Mouse (Mus musculus): ENCODE measurements around the gene Zfp846.
"Not testable (repeated sequence)": the region's sequence is repeated elsewhere in the genome, so short reads cannot be mapped to it uniquely, and the experiment has no call there.

The Zfp846 gene

DNA sequence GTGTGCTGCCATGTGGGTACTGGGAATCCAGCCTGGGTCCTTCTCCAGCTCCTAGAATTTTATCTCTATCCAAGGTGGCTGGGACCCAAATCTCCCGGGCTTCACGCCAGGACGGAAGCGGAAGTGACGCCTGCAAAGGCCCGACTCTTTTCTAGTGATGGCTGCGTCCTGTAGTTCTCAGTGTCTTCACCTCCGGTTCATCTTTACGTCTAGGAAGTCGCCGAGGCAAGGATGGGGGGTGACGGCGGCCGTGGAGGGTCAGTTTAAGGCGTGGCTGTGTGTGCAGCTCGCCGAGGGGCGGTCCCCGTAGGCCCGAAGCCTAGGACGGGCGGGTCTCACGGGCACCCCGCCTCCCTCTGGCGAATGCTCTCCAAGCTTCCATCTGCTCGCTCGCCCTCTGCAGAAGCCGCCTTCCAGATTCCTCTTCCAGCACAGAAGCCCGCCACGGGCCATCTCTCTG, at the start of gene Zfp846:
Gene Zfp846, plus strand, starts transcription at position 117 of the 460 bp plus-strand sequence.
- peak; percentile 93 to 96 for DNase-seq

DNA sequence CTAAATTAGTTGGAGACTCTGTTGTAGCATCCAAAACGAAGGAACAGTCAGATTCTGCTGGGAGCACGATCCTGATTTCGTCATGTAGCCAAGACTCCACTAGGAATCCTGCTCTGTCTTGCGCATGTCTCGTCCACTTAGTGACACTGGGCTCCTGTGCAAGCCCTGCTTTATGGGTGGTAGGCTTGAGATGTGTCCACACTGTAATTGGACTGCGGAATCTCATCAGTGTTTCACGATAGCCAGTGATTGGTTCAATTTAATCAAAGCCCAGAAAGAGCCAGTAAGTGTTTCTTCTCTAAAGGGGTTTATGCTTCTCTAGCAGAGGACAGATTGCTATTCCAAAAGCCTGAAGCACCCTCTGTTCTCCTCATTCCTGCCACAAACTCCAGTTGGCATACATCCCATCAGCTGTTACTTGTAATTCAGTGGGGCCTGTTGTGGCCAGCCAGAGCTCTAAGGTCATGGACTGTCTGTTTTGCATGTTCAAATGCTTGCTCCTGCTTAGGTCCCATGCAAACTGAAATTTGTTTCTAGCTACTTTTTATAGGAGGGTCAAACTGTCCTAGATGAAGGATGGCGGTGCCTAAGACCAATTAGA, 46.7 kb upstream of the Zfp846 start:
- no peak for DNase-seq

DNA sequence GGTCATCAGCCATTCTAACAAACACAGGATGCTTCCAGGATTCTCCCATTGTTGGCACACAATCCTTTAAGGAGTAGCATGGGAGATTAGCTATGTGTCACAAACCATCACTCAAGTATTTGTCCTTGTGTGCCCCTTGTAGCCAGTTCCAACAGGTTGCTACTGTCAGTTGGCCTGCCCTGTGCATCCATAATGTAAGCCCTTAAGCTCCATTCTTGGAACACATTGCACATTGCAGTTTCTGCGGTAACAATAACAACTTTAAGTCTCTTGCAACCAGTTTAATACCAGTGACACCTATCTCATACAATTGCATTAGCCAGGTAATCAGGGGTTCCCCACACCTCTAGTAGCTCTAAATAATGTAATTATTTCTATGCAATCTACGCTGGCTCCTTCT, 44.5 kb upstream of the Zfp846 start:
- DNase-seq, result no peak

DNA sequence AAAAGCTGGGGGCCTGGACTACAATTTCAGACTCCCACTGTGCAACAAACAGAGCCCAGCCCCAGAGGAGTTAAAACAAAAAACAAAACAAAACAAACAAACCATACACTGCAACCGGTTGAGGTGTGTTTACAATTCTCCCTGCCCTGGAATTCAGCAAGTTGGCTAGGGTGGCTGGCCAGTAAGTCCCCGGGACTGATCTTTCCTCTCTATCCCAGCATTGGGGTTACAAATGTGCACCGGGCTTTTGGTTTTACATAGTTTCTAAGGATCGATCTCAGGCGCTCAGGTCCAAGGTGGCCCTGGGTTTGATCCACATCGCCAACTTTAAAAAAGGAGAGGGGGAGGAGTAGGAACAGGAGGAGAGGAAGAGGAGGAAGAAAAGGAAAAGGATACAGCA, 37.6 kb upstream of the Zfp846 start:
- no peak for DNase-seq

DNA sequence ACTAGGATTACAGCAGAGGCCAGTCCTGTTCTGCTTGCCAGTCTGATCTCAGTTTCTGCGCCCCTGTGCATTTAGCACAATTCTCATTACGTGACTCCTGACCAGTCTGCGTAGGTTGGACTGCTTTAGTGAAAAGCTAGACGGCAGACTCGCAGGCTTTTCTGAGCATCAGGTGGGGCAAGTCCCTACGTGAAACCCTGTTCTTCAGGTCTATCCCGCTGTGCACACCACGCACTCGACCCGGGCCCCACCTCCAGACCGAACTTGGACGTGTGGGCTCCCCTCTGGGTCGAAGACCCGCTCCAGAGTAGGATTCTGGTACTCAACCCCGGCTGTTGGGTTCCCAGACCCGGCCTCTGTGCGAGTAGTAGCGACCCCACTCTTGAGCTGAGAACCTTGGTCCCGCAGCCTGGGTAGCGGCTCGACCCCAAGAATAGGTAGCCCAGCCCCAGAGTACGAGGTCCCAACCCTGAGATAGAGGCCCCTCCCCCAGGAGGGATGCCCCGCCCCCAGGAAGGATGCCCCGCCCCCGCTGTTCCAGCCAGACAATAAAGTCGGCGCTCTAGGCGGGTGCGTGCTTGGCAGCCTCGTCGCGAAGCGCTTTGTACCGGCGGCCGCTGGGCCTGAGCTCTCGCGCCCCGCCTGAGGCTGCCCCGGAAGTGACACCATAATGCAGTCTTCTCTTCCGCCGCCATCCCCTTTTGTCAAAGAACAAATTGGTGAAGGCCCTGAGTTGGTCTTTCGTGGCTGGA, 36.8 kb upstream of the Zfp846 start:
- peak; percentile 62 to 63 for DNase-seq

DNA sequence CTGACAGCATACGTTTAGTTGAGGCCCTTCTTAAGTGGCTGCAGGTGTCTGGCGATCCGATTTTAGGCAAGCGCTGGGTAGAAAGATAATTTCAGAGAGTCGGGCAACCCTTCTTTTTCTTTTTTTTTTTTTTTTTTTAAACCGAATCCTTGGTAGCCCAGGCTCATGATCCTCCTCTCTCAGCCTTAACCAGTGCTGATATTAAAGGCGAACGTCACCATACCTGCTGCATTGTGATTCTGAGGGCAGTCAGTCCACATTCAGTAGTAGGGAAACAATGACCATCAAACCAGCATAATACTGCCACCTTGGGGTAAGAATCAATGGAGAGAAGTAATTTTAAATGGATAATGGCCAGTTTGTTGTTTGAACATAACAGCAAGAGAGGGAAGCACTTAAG, 35.9 kb upstream of the Zfp846 start:
- DNase-seq, result no peak

DNA sequence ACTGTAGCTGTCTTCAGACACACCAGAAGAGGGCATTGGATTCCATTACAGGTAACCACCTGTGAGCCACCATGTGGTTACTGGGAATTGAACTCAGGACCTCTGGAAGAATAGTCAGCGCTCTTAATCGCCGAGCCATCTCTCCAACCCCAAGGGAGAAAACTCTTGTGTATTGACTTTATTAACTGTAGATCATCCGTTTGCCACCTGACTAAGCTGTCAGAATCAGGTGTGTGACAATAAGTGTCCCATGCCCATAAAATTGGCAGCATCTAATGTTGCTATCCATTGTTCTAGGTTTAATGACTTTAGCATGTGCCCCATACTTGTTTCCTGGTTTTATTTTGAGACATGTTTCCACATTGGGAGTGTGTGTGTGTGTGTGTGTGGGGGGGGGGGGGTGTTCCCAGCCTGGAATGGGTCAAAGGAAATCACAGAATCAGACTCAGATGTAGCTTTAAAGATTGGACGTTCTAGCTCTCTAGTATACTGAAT, 29.3 kb upstream of the Zfp846 start:
- no peak for DNase-seq

DNA sequence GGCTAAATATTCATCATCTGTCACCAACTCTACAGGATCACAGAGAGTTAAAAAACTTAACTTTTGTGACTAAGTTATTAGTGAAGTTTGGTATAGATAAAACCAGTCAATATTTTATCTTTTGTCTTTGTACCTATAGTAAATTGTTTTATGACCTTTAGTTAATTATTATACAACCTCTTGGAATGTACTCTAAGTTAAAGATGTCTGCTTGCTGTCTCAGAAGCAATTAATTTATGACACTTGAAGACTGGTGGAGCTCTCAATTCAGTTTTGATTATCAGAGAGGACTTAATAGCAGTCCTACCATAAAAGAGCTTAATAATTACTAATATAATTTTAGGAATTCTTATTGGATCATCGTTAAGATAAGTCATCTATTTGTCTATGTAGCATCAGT, 28.4 kb upstream of the Zfp846 start:
- DNase-seq, result no peak

DNA sequence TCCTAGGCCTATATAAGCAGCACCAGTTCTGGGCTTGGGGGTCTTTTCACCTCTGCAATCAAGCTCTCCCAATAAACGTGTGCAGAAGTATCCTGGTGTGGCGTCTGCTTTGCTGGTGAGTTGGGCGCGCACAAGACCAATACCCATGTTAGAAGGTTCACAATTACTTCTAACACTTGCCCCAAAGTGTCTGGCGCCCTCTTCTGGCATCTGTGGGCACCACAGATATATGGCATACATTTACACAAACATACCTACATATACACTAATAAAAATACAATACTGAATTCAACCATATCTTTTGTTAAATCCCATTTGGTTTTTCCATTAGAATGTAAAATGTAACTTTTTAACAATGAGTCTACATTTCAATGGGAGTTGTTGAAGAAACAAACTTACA, 18.9 kb upstream of the Zfp846 start:
- no peak for DNase-seq

DNA sequence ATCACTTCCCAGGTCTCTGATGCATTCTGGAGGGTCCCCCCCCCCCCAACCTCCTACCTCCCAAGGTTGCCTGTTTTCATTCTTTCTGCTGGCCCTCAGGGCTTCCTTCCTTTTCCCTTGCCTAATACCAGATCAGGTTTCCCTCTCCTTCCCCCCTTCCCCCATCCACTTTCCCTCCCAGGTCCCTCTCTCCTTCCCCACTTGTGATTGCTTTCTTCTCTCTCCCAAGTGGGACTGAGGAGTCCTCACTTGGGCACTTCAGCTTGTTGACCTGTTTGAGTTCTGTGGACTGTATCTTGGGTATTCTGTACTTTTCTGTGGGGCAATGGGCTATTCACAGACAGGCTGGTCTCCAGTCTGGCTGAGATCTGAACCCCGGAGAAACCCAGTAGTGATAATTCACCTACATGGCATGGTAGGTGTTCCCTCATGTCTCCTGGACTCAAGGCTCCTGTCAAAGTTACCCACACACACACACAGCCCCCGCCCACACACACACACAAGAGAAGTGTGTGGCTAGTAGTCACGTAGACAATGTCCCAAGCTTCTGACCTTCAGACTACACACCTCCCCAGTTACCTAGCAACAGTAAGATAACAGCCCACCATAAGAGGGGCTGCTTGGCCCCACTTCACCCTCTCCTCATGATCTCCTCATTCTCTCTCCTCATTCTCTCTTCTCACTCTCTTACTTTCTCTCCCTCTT, 15.6 kb upstream of the Zfp846 start:
- DNase-seq, result not testable (repeated sequence)

DNA sequence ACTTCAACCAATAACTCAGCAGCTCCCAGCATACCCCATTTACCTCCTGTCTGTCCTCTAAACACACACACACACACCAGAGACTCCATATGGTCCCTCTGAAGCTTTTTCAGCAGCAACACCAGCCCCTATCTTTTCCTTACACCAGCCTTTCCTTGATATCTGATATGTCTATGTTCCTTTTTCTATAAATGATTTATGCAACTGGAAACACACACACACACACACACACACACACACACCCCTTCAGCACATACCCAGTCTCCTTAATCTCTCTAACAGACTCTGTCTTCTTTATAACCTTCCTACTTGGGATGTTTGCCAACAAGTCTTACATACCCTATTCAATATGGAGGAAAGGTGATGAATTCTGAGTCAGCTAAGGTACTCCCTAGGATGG, 10.0 kb upstream of the Zfp846 start:
- no peak for DNase-seq

DNA sequence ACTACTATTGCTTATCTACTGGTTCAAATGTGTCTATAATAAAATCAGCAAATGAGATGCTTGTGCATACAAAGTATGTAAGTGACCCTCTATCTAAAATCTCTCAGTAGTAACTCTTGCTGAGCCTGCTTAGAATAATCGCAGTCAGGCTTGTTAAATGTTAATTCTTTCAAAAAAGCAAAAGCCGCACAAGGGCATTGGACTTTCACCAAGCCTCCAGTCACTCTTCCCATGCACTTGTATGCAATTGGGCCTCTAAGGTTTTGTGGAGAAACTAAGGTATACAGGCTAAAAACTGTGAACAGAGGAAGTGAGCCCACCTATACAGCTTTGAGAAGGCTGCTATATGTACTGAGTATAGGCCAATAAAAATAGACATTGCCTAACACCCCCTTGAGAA, 4.5 kb upstream of the Zfp846 start:
- DNase-seq, result no peak

DNA sequence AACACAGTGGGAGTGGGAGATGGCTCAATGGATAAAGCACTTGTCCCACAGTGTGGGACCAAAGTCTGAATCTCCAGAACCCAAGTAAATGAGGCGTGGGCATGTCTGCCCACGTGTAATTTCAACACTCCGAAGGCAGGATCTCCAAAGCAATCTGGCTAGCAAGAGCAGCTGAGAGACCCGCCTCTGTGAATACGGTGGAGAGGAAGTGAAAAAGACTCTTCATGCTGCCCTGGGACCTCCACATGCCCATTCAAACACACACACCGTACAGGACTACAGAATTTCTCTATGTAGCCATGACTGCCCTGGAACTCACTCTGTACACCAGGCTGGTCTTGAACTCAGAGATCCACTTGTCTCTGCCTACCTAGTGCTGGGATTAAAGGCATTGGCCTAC, 20.2 kb downstream of the Zfp846 start:
- DNase-seq, result no peak

DNA sequence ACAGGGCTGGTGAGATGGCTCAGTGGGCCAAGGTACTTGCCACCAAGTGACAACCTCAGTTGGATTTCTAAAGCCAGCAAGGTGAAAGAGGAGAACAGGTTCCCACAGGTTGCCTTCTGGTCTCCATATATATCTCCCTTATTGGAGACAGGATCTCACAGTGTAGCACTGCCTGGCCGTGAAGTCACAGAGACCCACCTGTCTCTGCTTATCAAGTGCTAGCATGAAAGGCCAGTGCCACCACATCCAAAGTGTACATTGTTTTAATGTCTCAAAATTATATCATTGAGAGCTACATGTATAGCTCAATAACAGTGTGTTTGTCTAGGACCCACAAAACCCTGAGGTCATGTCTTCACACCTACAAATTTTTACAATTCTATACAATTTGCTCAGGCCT, 25.2 kb downstream of the Zfp846 start:
- no peak for DNase-seq

DNA sequence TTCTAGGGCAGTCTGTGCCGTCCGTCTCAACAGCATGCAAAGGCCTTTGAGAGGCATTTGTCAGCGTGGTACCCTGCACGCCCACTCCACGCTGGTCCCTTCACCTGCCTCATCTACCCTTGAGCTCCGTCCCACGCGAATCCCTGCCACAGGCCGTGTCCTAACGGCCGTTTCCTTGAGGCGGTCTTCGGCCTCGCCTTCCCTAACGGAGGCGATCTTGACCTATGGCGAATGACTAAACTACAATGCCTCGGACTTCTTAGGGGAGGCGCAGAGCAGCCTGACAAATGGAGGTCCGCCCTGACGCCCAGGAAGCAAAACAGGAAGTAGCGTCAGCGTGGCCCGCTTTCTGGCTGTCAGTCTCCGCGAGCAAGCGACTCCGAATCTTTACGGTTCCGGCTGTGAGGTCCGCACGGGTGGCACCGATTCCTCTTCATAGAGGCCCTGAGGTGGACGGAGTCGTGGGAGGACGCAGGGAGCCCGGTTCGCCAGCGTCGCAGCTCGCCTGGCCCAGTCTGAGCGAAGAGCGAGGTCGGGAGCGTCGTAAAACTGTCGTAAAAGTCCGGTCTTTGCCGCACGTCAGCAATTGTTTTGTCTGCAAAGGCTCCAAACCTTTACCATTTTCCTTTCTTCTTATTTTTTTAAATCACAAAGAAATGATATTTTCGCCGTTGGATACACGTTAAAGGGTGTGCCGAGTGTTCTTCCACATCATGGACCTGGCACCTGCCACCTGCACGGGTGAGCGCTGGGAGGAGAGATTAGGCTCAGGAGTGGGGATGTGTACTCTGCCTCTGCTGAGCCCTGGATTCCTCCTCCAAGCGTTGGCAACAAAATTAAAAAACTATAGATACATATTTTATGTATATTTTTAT, 26.2 kb downstream of the Zfp846 start:
- peak; percentile 70 to 84 for DNase-seq

DNA sequence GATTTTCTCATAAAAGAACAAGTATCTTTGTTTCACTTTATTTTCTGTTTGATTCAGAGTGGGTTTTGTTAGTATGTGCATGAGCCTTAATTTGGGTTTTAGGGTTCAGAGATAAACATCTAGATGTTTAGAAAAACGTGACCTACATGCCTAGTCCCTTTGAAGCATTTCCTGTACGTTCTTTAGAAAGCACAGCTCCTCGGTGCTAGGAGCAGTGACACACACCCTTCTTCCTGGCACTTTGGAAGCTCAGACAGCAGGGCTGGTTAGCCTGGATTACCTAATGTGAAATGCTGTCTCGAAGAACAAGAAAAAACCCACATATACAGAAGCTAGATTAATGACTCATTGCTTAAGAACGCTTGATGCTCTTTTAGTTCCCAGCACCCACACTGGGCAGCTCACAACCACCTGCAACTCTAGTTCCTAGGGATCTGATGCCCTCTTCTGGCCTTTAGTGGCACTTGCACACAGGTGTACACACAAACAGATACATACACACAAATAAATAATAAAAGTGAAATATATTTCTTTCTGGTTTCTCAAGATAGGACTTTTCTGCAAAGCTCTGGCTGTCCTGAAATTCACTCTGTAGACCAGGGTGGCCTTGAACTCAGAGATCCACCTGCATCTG, 28.9 kb downstream of the Zfp846 start:
- peak in 1 of 2 experiments; percentile 23 for DNase-seq

DNA sequence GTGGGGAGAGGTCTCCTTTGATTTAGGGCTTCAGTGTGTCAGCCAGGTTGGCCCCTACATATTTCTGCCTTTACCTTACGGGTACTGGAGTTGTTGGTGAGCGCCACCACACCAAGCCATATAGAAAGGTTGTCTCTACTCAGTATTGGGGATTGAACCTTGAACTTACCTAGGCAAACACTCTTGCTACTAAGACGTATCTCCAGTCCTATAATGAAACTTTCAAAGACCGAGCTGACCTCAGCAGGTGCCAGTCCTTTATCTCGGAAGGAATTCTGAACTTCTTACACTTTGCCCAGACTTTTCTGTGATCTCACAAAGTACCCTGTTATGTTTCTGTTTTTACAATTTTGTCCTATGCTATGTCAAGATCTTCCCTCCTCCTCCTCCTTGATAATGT, 30.9 kb downstream of the Zfp846 start:
- no peak for DNase-seq

DNA sequence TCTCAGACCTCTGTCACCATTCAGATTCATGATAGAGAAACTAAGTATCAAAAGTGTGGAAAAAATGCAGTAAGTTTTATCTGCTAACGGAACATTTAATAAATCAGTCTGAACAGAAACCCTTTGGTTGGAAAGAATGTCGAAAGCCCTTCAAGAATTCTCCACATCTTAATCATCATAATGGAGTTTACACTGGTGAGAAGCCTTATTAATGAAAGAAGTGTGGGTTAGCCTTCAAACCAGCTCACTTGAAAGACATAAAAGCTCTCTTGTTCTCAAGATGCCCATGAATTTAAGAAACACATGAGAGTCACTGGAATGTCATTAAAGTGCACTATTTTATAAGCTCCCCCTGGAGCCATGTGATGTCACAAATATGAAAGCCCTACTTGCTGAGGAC, 35.6 kb downstream of the Zfp846 start:
- DNase-seq, result no peak

DNA sequence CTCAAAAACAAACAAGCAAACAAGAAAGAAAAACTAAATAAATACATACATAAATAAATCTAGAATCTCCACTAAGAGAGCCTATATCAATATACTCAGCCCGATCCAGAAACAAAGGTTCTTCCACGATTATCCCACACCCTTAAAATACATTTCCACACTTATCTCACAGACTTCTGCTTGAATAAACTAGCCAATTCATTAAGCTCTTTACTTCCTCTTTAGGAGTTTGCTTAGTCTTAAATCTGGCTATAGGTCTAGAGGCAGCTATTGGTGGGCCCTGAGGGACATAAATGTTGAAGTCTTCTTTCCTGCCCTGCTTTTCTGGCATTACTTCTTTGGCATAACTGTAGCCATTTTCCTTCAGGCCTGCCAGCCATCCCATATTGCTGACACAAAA, 50.2 kb downstream of the Zfp846 start:
- DNase-seq, result no peak

DNA sequence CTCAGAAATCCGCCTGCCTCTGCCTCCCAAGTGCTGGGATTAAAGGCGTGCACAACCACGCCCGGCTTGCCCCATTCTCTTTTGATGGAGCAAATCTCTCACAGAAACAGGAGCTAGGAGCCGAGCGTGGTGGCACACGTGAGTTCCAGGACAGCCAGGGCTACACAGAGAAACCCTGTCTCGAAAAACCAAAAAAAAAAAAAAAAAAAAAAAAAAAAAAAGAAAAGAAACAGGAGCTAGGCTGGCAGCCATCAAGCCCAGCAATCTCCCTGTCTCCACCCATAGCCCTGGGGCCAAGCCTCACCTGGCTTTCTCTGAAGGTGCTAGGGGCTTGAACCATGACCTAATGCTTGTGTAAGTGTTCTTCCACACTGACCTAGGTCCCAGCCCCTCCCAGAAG, 54.6 kb downstream of the Zfp846 start:
- DNase-seq, result peak; percentile 39 to 65

DNA sequence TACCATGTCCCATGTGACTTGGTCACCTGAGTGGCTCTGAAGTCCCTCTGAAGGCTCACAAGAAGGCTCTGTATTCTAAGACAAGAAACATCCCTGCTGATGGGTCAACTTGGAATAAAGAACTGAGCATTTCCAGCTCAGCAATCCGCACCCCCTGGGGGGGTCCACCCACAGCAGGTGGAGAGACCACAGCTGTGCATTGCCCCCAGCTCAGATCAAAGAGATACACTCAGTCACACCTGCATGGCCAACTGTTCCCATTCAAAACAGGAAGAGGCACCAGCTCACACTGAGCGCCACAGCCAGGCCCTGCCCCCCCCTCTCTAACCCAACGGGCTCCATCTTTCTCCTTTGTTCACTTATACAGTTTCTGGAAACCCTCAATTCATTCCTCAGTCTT, 55.2 kb downstream of the Zfp846 start:
- DNase-seq, result peak; percentile 86 to 95

DNA sequence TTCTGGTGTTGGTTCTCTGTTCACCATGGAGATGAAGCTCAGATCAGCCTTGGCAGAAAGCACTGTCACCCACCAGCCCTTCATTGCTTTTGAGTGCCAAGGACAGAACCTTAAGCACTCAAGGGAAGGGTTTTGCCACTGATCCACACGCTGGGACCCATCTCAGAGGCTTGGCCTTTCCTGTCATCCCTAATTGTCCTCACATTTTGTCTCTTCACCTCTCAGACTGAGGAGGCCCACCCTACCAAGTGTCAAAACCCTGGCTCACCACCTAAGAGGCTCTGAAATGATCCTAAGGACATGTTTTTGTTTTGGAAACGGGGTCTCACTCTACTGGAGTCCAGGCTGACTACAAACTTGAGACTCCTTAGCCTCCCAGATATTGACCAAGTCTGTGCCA, 55.7 kb downstream of the Zfp846 start:
- DNase-seq, result no peak
